Mouse (Mus musculus) kidney, adult 2 months (tissue): ENCODE results near the gene Leo1.

Source experiments
- CTCF ChIP-seq: fragments of 200-500 bp; conservative IDR thresholded peaks from 2 replicates; pipeline ENCODE4 v1.5.1; 2011; ENCODE audit warnings: low read depth, mild to moderate bottlenecking, control low read depth, low read length, moderate library complexity, mixed read lengths; ENCODE audit not compliant: insufficient read depth, insufficient read length
- POLR2A ChIP-seq: fragments of 200-500 bp; IDR thresholded peaks from one replicate; pipeline ENCODE4 v1.6.1; 2011; ENCODE audit warnings: low read depth, low read length, control low read depth

GRCm38 (mm10) chr9:75455684-75456083, 14.4 kb downstream of the Leo1 start:
- TF ChIP-seq CTCF (no peak), POLR2A (no peak)
